Mouse (Mus musculus) megakaryocyte, embryonic 14.5 days (primary cell): ENCODE measurements around the gene Tmem47. TPM values are rescaled to one million over a fixed set of nuclear protein-coding genes. Genes with fewer than 3 reads are reported as not detected.

Experiments
- H3K27me3 ChIP-seq: replicated peaks from 2 replicates; pipeline ENCODE3; 2012; ENCODE audit warnings: inconsistent platforms
- H3K36me3 ChIP-seq: replicated peaks from 2 replicates; pipeline ENCODE3; 2012; ENCODE audit warnings: low read length, inconsistent platforms, mixed read lengths
- H3K4me1 ChIP-seq: 2 replicates; pipeline ENCODE4 v1.6.1; 2012; ENCODE audit warnings: inconsistent platforms
- H3K4me3 ChIP-seq: replicated peaks from 2 replicates; pipeline ENCODE3; 2012; ENCODE audit warnings: moderate library complexity, mild to moderate bottlenecking, inconsistent platforms
- H3K9me3 ChIP-seq: 2 replicates; pipeline ENCODE4 v1.6.1; 2012; ENCODE audit warnings: inconsistent platforms
- FLI1 ChIP-seq: IDR thresholded peaks from 2 replicates; pipeline ENCODE4 v1.6.1; 2012; ENCODE audit warnings: low read length, inconsistent platforms, mixed read lengths
- GATA1 ChIP-seq: IDR thresholded peaks from 3 replicates; pipeline ENCODE4 v1.6.1; 2012; ENCODE audit warnings: mixed read lengths, low read length, inconsistent platforms, borderline replicate concordance
- polyA plus RNA-seq: library from polyadenylated mRNA; stranded (reverse); fragments of >175 nt; gene quantifications from 2 replicates; pipeline ENCODE4 v1.2.3, GENCODE M21; 2012; ENCODE audit warnings: low replicate concordance; ENCODE audit not compliant: insufficient read depth

Gene Tmem47
- not detected in 2 replicates for polyA plus RNA-seq

DNA sequence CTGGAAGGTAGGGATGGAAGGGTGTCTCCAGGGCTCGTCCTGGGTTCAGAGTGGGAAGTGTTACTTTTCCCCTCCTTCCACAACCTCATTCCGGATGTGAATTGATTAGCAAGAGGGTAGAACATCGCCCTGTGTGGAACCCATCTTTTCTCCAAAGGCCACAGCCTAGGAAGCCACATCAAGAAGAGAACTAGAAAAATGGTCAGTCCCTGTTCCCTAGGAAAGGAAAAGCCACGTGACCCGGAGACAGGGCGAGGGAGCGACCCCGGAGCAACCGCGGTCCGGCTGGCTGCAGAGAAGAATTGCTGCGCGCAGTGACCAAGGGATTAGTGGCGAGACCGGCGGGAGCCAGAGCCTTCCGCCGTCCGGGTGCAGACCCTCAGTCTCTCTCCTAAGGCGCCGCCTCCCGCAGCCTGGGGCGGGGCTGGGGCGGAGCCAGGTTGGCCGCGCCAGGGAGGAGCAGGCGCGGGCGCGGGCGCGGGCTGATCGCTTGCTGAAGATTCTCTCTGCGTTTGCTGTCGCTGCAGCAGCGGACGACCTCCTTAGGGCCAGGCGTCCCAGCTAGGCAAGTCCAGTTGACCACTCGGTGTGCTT is at the start of gene Tmem47:
TSS of gene Tmem47 (plus strand) at position 489 of the 594 bp plus-strand sequence.
- Histone ChIP-seq H3K4me1 (peaks cover 12% of the 10 kb centered on the region), H3K4me3 (peak within 1 kb of the TSS; percentile 90), H3K36me3 (no peaks in the 10 kb centered on the region), H3K27me3 (peaks cover 23% of the 10 kb centered on the region), H3K9me3 (peaks cover 13% of the 10 kb centered on the region)
- TF ChIP-seq FLI1 (no peak), GATA1 (no peak)

DNA sequence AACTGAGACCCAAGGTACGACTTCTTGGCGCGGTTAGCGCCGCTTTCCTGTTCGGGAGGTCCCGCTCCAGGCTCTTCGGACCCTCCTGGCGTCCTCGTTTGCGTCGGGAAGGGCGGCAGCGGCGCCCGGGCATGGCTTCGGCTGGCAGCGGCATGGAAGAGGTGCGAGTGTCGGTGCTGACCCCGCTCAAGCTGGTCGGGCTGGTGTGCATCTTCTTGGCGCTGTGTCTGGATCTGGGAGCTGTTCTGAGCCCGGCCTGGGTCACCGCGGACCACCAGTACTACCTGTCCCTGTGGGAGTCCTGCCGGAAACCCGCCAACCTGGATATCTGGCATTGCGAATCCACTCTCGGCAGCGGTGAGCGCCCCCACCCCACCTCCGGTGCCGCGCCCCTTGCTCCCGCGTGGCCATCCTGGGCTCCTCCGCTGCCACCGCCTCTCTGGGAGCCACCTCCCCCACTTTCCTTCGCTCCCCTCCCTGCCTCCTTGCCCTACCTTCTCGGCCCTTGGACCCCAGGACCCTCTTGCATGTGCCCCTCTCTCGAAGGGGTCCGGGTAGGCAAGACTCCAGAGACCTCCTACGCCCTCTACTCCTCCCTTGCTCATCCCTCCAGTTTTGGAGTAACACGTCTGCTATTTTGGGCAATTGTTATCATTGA is 435 bp downstream of the Tmem47 start:
- H3K9me3 ChIP-seq, result peaks cover 13% of the 10 kb centered on the region
- H3K4me1 ChIP-seq, result peaks cover 12% of the 10 kb centered on the region
- H3K4me3 ChIP-seq, result peak overlapping the region; percentile 90
- H3K36me3 ChIP-seq, result no peaks in the 10 kb centered on the region
- TF ChIP-seq GATA1 (no peak), FLI1 (no peak)
- peaks cover 23% of the 10 kb centered on the region for H3K27me3 ChIP-seq

DNA sequence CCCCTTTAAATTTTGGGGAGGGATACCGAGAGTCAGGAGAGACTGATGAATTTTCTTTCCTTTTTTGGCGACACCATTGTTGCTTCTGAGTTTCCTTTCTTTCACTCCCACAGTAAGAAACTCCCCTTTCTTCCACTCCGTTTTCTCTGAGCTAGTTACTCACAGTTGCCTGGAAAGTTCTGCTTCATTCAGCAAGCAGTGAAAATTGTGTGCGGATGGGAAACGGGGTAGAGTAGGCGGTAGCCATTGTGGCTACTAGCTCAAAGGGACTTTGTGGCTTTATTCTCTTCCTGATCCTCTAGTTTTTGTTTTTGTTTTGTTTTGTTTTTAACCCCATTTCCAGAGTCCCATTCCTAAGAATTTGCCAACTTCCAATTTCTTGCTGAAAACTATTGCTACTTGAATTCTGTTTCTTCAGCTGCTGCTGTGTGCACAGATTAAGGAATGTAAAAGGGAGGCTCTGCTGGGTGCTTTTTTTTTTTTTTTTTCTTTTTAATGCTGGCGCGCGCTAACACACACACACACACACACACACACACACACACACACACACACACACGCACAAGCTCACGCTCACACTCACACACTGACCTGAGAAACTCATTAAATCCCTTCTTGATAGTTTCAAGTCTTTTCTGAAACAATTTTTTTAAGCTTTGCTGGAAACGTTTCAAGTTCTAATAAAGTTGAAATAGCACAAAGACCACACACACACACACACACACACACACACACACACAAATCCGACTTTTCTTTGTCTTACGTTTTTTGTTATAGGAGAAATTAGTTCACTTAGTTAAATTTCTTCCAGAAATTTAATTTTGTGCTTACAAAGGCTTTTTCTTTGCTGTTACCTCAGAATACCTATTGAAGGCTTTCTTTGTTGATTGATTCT is 1.5 kb downstream of the Tmem47 start:
- peaks cover 23% of the 10 kb centered on the region for H3K27me3 ChIP-seq
- H3K4me1 ChIP-seq, result peaks cover 12% of the 10 kb centered on the region
- H3K9me3 ChIP-seq, result peaks cover 13% of the 10 kb centered on the region
- peak overlapping the region; percentile 56 for H3K4me3 ChIP-seq
- H3K36me3 ChIP-seq, result no peaks in the 10 kb centered on the region
- TF ChIP-seq GATA1, result no peak
- no peak for TF ChIP-seq FLI1

DNA sequence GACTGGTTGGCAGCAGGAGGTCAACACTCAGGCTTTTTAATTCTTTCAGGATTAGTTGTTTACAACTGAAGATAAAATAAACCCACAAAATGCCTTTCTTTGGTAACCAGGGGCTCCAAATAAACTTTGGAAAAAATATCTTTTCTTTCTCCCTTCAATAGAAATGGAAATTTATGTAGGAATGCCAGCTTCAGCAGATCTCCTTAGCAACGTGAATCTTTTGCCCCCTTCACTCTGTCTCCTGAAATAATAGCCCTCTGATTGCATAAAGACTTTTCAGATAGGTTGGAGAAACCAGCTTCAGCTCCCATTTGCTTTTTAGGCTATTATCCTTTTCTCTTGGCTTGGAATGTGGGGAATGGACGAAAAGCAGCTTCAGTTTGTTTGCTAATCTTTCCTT is 2.2 kb downstream of the Tmem47 start:
- H3K9me3 ChIP-seq, result peaks cover 13% of the 10 kb centered on the region
- H3K36me3 ChIP-seq, result no peaks in the 10 kb centered on the region
- no peak overlapping the region for H3K4me3 ChIP-seq
- peaks cover 12% of the 10 kb centered on the region for H3K4me1 ChIP-seq
- H3K27me3 ChIP-seq, result peaks cover 23% of the 10 kb centered on the region
- TF ChIP-seq FLI1 (no peak), GATA1 (no peak)

DNA sequence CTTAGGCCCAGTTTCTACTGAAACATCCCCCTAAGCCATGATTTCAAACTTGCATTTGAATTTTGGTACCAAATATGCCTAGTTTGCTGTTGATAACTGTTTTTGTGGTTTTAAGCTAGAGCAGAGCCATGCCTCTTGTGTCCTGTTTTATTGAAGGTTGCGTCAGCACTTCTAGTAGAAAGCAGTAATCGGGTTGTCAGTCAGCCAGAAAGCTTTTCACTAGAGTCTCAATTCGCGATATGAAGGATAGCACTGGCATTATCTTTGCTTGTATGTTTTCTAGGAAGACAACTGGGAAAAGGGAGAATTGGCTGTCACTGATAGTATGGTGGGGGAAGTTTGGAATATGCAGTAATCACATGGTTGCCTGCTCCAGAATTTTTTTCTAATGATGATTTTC is 3.3 kb downstream of the Tmem47 start:
- Histone ChIP-seq H3K36me3 (no peaks in the 10 kb centered on the region), H3K4me3 (no peak overlapping the region), H3K4me1 (peaks cover 12% of the 10 kb centered on the region), H3K9me3 (peaks cover 13% of the 10 kb centered on the region), H3K27me3 (peaks cover 23% of the 10 kb centered on the region)
- no peak for TF ChIP-seq GATA1
- no peak for TF ChIP-seq FLI1

DNA sequence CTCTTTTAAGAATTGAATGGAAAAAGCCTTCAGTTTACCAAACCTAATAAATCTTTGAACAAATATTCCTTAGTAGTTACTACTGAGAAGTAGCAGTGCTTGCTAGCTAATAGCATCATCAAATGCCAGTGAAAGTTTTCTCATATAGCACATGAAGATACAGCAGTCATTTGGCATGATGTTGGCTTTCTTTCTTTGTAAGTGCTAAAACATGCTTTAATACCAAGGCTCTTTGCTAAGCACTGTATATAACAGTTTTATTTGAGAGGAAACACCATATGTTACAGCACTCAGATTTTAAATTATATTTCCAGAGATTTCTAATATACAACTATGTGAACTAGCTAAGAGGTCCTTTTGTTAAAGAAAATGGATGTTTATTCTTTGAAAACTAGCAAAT is 8.0 kb downstream of the Tmem47 start:
- H3K27me3 ChIP-seq, result no peaks in the 10 kb centered on the region
- no peak overlapping the region for H3K4me3 ChIP-seq
- H3K4me1 ChIP-seq, result no peaks in the 10 kb centered on the region
- TF ChIP-seq GATA1, result no peak
- no peak for TF ChIP-seq FLI1
- no peaks in the 10 kb centered on the region for H3K9me3 ChIP-seq
- no peaks in the 10 kb centered on the region for H3K36me3 ChIP-seq

DNA sequence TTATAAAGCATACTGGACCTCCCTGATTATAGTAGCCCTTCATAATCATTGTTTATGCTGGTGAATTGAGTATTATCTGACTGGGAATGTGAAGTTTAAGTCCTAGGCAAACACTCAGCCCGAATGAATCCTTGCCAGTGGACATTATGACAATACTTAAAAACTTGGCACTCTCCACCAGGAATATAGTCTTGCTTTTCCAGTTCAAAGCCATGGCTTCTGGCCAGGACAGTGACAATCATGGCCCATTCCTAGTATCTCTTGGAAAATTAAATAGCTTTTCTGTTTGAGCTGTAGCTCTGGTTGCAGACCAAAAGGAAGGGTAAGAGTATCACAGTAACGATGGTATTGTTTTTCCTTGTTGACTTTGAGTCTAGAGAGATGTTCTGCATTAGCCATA is 10.5 kb downstream of the Tmem47 start:
- H3K4me1 ChIP-seq, result no peaks in the 10 kb centered on the region
- H3K27me3 ChIP-seq, result no peaks in the 10 kb centered on the region
- no peak for TF ChIP-seq GATA1
- TF ChIP-seq FLI1, result no peak
- no peaks in the 10 kb centered on the region for H3K36me3 ChIP-seq
- no peak overlapping the region for H3K4me3 ChIP-seq
- no peaks in the 10 kb centered on the region for H3K9me3 ChIP-seq

DNA sequence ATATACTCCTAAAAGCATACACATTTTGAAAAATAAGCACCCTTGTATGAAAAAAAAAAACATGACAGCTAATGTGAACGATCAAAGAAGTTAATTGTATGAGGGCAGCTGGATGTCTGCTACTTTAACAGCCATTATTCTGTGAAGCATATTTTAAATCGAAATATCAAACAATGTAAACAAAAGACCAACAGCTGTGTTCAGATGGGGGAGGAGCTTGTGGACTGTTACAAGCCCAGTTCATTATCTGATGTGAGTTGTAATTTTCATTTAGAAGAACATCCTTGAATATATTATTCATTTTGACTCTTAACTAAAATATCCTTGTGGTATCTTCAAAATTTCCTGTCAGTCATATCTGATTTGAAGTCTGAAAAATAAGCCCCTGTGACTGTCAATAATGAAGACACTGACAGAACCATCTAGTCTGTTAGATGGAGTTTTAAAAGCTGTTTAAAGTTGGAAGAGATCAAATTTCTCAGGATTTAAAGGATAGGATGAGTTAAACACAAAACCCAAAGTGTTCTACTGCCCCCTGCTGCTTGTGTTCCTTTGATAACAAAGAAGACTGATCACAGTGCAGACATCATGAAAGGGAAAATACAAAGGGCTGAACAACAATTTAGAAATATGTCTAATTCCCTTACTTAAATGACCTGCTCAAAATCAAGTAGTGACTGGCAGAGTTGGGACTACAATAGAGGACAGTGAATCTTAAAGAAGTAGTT is 14.7 kb downstream of the Tmem47 start:
- H3K36me3 ChIP-seq, result no peaks in the 10 kb centered on the region
- no peaks in the 10 kb centered on the region for H3K9me3 ChIP-seq
- H3K4me3 ChIP-seq, result no peak overlapping the region
- TF ChIP-seq FLI1, result no peak
- no peak for TF ChIP-seq GATA1
- H3K27me3 ChIP-seq, result no peaks in the 10 kb centered on the region
- H3K4me1 ChIP-seq, result no peaks in the 10 kb centered on the region

DNA sequence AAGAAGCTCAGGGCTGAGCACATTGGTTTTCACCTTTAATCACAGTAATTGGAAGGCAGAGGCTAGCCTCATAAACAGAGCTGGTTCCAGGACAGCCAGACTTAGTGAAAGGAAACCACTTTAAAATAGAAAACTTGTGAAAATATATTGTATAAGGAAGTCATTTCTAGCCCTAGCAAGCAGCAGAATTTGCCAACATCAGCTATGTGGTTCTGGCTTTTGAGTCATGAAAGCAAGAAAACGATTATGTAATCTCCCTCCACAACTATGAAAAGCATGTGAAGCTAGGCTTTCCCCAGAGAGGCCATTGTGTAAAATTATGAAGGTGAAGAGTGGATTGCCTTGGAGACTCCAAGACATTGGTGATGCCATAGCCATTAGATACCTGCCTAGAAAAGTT is 76.9 kb downstream of the Tmem47 start:
- Histone ChIP-seq H3K4me1 (no peaks in the 10 kb centered on the region), H3K9me3 (no peaks in the 10 kb centered on the region), H3K4me3 (no peak overlapping the region), H3K36me3 (no peaks in the 10 kb centered on the region), H3K27me3 (no peaks in the 10 kb centered on the region)
- TF ChIP-seq GATA1 (no peak), FLI1 (no peak)
